Mouse (Mus musculus): ENCODE results near the gene Ndufaf3.

- peak; percentile 50 for TF ChIP-seq CTCF (IDR thresholded peaks at IDR 0.05; ENCODE audit: borderline replicate concordance, insufficient read depth, low read depth, low read length)
- TF ChIP-seq POLR2A (IDR thresholded peaks at IDR 0.05; ENCODE audit: borderline replicate concordance, insufficient read depth, low read length), result no peak
These were observed 6.8 kb upstream of the Ndufaf3 start for GRCm38 (mm10) chr9:108573774-108574690.

Measured in cerebellum, adult 2 months (tissue).